In the genomic region with DNA sequence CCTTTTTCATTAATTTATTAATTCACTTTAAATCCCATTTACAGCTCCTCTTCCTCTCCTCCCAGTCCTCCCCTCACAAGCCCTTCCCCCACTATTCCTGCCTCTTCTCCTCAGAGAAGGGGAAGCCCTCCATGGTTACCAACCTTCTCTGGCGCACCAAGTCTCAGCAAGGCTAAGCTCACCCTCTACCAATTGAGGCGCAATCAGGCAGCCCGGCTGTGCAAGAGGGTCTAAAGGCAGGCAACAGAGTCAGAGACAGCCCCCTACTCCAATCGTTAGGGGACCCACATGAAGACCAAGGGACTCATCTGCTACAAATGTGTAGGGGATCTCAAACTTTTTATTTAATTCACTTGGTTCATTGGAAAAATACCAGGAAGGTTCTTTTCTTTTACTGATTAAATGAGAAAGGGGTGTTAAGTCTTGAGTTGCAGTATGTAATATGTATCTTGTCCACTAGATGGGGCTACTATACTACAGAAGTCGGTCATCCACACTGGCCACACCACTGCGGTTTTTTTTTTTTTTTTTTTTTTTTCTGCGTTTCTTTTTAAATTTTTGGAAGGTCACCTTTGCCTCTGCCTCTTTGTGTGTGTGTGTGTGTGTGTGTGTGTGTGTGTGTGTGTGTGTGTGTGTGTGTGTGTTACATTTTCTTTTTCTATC, we compare ENCODE assay signal across 9 mouse cellular contexts.
A peak's percentile ranks its signal among the peaks of the same experiment; 100 is the strongest.
DNase-seq lines count a peak whose midpoint lies in the region; ATAC-seq lines count a peak whose summit lies in the region.
"Had no signal": no experiment of that assay in that cellular context is flagged by ENCODE, and none has a peak within 500 bp of the region (broad histone marks: within the 10 kb centered on the region; RNA-seq: fewer than 3 reads in every experiment).

No protein-coding gene starts in this region.

- H3K27ac ChIP-seq in neural tube, embryonic 15.5 days (replicated peaks): no peak overlapping the region
- H3K27ac ChIP-seq: macrophage had no signal

- 0 out of 2 replicates have a peak, but pooled peaks cover 4% of the 10 kb centered on the region for H3K4me1 ChIP-seq in neural tube, embryonic 15.5 days

- ATAC-seq in neural tube, embryonic 15.5 days (ENCODE audit: low FRiP score): peak; percentile 83

- H3K4me3 ChIP-seq in neural tube, embryonic 15.5 days (replicated peaks): no peak overlapping the region

- H3K27me3 ChIP-seq in neural tube, embryonic 15.5 days (replicated peaks): 0 out of 2 replicates have a peak, but pooled peaks cover 3% of the 10 kb centered on the region

- H3K9me3 ChIP-seq in neural tube, embryonic 15.5 days (replicated peaks): no peaks in the 10 kb centered on the region

- H3K4me2 ChIP-seq in neural tube, embryonic 15.5 days: no peak overlapping the region

- H3K36me3 ChIP-seq in neural tube, embryonic 15.5 days: no peaks in the 10 kb centered on the region

- H3K9ac ChIP-seq in neural tube, embryonic 15.5 days (replicated peaks): no peak overlapping the region

- peak; percentile 13 for DNase-seq in gastrocnemius, adult 18-20 months (ENCODE audit: low spot score)
- DNase-seq in gastrocnemius, postnatal 25 days: no peak
- DNase-seq in 3T3-L1 (ENCODE audit: low read depth, low spot score): peak; percentile 79
- peak; percentile 60 for DNase-seq in brain, embryonic 18.5 days (ENCODE audit: low read depth, low spot score)
- DNase-seq in hindlimb bud, embryonic 11.5 days (ENCODE audit: extremely low spot score, low read depth, low spot score): peak; percentile 61
- DNase-seq in thymus, postnatal 25 days: no peak
- no peak for DNase-seq in cerebellum, adult 11-12 months

- WGBS in neural tube, embryonic 15.5 days: 38% methylated on average over 7 of the region's 7 CpGs

Comparison
In these comparisons a context has a peak if more than half of its experiments do, and no peak if none do; other contexts are left out.
1. DNase-seq: peak in gastrocnemius, adult 18-20 months (single experiment), 3T3-L1 (single experiment), brain, embryonic 18.5 days (single experiment) and hindlimb bud, embryonic 11.5 days (single experiment); none in gastrocnemius, postnatal 25 days (single experiment), thymus, postnatal 25 days (single experiment) and cerebellum, adult 11-12 months (single experiment).